Mouse (Mus musculus) telencephalon, adult 2 months (tissue): ENCODE measurements around the gene 1810010D01Rik.
A peak's percentile ranks its signal among the peaks of the same experiment; 100 is the strongest.

Source experiments
- DNase-seq: peaks from one replicate; pipeline ENCODE4 v3.0.0-alpha.2; 2011; ENCODE audit warnings: low read depth, low spot score

1810010D01Rik gene

GRCm38 (mm10) chr7:145208006-145208405 is at the start of gene 1810010D01Rik:
Gene 1810010D01Rik, minus strand, starts transcription at chr7:145208119.
- DNase-seq, result no peak

DNA sequence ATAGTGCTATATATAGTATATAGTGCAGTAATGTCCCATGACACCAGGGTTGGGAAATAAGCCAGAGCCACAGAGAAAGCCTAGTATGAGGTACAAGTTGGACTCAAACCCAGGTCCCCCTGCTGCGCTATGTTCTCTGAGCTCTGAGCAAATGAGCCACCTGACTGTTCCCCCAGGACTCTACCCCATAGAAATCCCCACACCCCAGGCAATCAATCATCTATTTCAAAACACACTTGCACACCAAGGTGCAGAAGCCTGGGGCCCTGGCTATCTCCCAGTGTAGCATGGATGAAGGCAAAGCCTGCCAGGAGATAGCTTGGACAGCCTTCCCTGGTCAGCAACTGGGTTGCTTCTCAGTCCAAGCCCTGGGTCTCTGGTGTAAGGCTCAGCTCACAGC is 48.2 kb upstream of the 1810010D01Rik start:
- DNase-seq, result no peak

DNA sequence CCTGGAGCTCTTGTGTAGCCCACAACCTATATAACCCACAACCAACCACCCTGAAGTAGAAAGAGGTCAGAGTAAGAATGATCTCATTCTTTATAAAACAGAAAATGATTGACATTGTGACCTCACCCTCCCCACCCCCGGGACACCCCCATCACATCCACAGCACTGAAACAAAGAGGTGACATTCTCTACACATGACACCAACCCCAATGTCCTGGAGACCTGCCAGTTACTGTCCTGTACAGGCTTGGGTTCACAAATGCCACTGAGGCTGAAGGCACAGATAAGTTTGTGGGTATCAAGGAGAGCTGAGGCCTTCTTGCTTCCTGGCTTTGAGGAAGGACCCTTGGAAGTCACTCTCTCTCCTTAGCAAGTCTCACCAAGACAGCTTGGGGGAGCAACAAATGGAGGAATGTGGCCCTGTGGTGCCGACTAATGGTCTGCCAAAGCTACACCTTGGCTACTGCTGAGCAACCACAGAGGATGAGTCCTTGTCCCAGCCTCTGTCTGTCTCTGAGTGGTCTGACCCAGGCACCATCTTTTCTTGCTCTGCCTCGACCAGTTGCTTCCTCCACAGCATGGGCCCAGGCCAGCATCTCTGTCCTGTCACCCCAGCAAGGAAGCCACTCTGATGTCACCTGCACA is 46.2 kb upstream of the 1810010D01Rik start:
- DNase-seq, result no peak

DNA sequence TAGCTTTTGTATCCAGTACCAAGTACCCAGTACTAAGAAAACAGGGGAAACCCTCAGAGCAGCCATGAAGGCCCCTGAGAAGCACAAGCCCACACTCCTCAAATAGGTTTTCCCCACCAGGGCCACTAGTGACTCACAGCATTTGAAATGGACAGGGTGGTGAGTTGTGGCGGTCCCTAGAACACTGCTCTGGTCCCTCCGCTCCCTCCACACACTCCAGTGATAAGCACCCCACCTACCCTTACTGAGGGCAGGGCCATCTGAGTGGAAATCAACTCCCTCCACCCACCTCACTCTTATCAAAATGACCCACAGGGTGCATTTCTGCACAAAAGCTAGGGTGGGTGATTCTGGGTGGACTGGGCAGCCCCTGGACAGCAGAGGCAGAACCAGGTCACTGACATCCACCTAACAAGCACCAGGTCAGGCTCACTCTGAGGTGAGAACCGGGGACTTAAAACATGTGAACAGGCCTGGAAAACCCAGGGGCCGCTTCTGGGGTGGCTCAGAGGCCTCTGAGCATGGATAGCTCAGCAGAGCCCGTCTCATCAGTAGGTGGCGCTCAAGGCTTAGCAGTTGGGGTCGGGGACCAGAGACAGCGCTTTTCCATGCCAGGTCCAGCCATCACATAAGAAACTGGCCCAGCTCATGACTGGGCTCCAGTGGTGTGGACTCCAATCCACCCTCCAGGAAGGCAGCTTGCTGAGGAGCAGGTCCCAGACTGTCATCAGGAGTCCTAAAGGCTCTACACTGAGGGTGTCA is 45.0 kb upstream of the 1810010D01Rik start:
- DNase-seq, result peak; percentile 26

GRCm38 (mm10) chr7:145250225-145250624 is 42.3 kb upstream of the 1810010D01Rik start:
- no peak for DNase-seq

GRCm38 (mm10) chr7:145248911-145249310 is 41.0 kb upstream of the 1810010D01Rik start:
- DNase-seq, result no peak

- DNase-seq, result peak; percentile 10
Measured at GRCm38 (mm10) chr7:145242851-145243712, 35.2 kb upstream of the 1810010D01Rik start.

DNA sequence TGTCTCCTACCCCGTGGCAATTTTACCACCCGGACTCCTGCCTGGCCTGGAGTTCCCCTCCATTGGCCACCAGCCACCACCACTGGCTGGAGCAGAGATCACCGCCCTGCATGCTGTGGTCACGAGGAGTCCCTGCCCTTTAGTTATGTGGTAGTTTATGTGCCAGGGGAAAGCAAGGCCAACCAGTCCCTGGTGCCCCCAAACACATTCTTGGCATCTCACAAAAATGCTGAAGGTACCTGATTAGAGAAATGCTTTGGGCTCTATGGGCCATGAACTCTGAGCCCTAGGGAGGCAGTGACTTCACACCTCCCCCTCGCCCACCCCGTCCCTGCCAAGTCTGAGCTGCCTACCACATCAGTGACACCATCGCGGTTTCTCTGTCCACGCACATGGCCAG is 34.1 kb upstream of the 1810010D01Rik start:
- DNase-seq, result no peak

GRCm38 (mm10) chr7:145240929-145241328 is 33.0 kb upstream of the 1810010D01Rik start:
- no peak for DNase-seq

DNA sequence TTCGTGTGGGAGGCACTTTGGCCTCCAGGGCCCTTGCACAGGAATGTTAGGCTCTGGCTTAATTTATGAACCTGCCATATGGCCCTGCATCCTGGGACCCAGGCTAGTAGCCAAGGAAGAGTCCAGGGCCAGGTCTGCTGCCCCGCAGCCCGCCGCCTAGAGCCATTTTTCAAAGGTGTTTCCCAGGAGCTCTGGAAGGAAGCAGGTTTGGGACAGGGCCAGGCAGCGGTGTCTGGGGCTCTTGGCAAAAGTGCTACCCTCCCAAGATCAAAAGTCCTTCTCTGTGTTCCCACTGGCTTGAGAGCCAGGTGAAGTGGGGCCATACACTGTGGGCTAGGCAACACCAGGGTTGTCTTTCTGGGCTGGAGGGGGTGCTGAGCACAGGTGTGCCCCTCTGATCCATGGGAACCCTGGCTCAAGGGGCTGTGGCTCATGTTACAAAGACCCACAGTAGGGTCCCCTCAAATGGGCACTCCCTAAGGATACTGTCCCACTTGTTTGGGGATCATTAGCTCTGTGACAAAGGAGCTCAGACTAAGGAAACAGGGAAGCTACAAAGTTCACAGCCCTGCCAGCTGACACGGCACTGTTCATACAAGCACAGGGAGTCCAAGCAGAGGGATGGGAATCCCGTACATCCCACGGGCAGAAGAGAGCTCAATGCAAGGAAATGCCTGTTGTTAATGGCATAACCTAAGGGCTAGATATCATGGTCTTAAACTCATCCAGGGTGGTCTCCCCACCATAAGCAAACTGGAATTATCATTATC is 32.0 kb upstream of the 1810010D01Rik start:
- no peak for DNase-seq

- no peak for DNase-seq
Measured at GRCm38 (mm10) chr7:145239145-145239544, 31.2 kb upstream of the 1810010D01Rik start.

- no peak for DNase-seq
Measured at GRCm38 (mm10) chr7:145234841-145235790, 27.2 kb upstream of the 1810010D01Rik start.

GRCm38 (mm10) chr7:145231659-145232058 is 23.7 kb upstream of the 1810010D01Rik start:
- no peak for DNase-seq

- no peak for DNase-seq
Measured at GRCm38 (mm10) chr7:145226641-145227040, 18.7 kb upstream of the 1810010D01Rik start.

DNA sequence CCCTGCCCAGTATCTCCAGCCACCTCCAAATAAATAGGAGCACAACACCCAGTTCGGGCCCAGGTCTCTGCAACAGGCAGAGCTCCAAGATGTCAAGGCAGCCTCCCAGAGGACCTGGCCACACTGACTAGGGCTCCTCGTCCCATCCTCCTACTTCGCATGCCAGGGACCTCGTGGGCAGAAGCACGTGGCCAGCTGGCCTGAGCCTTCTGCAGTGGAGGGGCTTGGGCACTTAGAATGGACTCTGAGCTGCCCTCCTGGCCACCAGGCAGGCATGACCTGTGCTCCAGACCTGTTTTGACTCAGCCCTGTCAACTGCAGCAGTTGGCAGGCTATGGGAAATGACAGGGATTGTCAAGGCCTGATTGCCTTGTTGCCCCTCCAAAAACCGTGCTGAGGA is 17.7 kb upstream of the 1810010D01Rik start:
- no peak for DNase-seq

GRCm38 (mm10) chr7:145221841-145222689 is 14.1 kb upstream of the 1810010D01Rik start:
- no peak for DNase-seq

DNA sequence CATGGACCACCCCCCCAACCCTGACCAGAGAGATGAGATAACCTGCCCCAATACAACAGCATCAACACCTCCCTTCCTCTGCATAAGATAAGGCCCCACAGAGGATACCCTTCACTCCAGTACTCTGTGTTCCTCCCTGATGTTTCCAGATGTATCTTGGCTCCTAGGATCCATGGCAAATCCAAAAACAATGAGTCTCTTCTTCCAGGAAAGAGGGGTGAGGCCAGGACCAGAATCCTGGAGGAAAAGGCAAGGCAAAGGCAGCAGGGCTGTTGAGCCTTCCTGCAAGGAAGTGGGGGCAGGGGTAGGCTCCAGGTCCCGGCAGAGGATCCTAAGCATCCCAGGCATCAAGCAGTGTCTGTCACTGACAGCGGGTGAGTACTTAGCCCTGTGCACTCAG is 13.4 kb upstream of the 1810010D01Rik start:
- no peak for DNase-seq

GRCm38 (mm10) chr7:145219420-145219831 is 11.5 kb upstream of the 1810010D01Rik start:
- DNase-seq, result no peak

GRCm38 (mm10) chr7:145216591-145216990 is 8.7 kb upstream of the 1810010D01Rik start:
- DNase-seq, result no peak
